Mouse (Mus musculus): Measurements from ENCODE around the gene Pum1. TPM values are rescaled to one million over a fixed set of nuclear protein-coding genes. Genes with fewer than 3 reads are reported as not detected.
"Not testable (repeated sequence)": the region's sequence is repeated elsewhere in the genome, so short reads cannot be mapped to it uniquely, and the experiment has no call there.

Pum1 gene
- total RNA-seq (2021) = 10 to 100 TPM; 50.2 to 63.1 TPM
- long read RNA-seq, experiment 1, full-length matches to known transcripts = 3 of 20 reads
- long read RNA-seq, experiment 1, partial matches to known transcripts = 6 of 20 reads
- long read RNA-seq, experiment 1, other reads (novel, unspliced or antisense) = 11 of 20 reads
- long read RNA-seq, experiment 2, full-length matches to known transcripts = 1 of 11 reads
- long read RNA-seq, experiment 2, partial matches to known transcripts = 2 of 11 reads
- long read RNA-seq, experiment 2, other reads (novel, unspliced or antisense) = 8 of 11 reads

- peak; percentile 86 to 91 for DNase-seq
These were observed at the start of gene Pum1 for GRCm38 (mm10) chr4:130662979-130663725. Gene Pum1 (plus strand): TSS chr4:130663321.

- peak; percentile 55 to 61 for DNase-seq
These were observed 33.7 kb upstream of the Pum1 start for GRCm38 (mm10) chr4:130629391-130629790.

- peak in 1 of 2 experiments; percentile 4 for DNase-seq
These were observed 32.8 kb upstream of the Pum1 start for GRCm38 (mm10) chr4:130630232-130630847.

GRCm38 (mm10) chr4:130635076-130635475 lies 28.0 kb upstream of the Pum1 start:
- not testable (repeated sequence) for DNase-seq

GRCm38 (mm10) chr4:130636761-130637160 lies 26.4 kb upstream of the Pum1 start:
- DNase-seq = no peak

GRCm38 (mm10) chr4:130637488-130638422 lies 25.4 kb upstream of the Pum1 start:
- DNase-seq = no peak

- no peak for DNase-seq
These were observed 22.9 kb upstream of the Pum1 start for GRCm38 (mm10) chr4:130640031-130640717.

GRCm38 (mm10) chr4:130642468-130642867 lies 20.7 kb upstream of the Pum1 start:
- no peak for DNase-seq

- DNase-seq = no peak
These were observed 17.7 kb upstream of the Pum1 start for GRCm38 (mm10) chr4:130645426-130645825.

- DNase-seq = no peak
These were observed 11.8 kb upstream of the Pum1 start for GRCm38 (mm10) chr4:130651286-130651685.

GRCm38 (mm10) chr4:130652546-130652945 lies 10.6 kb upstream of the Pum1 start:
- no peak for DNase-seq

- DNase-seq = no peak
These were observed 5.1 kb upstream of the Pum1 start for GRCm38 (mm10) chr4:130657820-130658565.

- DNase-seq = no peak
These were observed 3.7 kb upstream of the Pum1 start for GRCm38 (mm10) chr4:130659470-130659869.

GRCm38 (mm10) chr4:130660106-130660505 lies 3.0 kb upstream of the Pum1 start:
- DNase-seq = no peak

- no peak for DNase-seq
These were observed 2.0 kb upstream of the Pum1 start for GRCm38 (mm10) chr4:130661151-130661550.

- not testable (repeated sequence) for DNase-seq
These were observed 816 bp upstream of the Pum1 start for GRCm38 (mm10) chr4:130662305-130662704.

GRCm38 (mm10) chr4:130663810-130664401 lies 785 bp downstream of the Pum1 start:
- peak; percentile 30 to 61 for DNase-seq

GRCm38 (mm10) chr4:130664414-130665029 lies 1.4 kb downstream of the Pum1 start:
- no peak for DNase-seq

- no peak for DNase-seq
These were observed 2.1 kb downstream of the Pum1 start for GRCm38 (mm10) chr4:130665176-130665575.

GRCm38 (mm10) chr4:130667686-130668085 lies 4.6 kb downstream of the Pum1 start:
- no peak for DNase-seq

All from heart, adult 18-20 months (tissue).